Mouse (Mus musculus) gastrocnemius, postnatal 25 days (tissue): Measurements from ENCODE around the gene Banf2. TPM values are rescaled to one million over a fixed set of nuclear protein-coding genes. Genes with fewer than 3 reads are reported as not detected.

Experiments used
- DNase-seq: peaks from one replicate; pipeline ENCODE4 v3.0.0; 2022
- long read RNA-seq, 2 experiments: library from polyadenylated mRNA; stranded (forward); transcript quantifications; one replicate each; pipeline ENCODE4 v2.0.0; 2021
- total RNA-seq, 2 experiments: library from RNA; stranded (reverse); gene quantifications; 1 replicate in 1 of 2; 2 replicates in 1 of 2; pipeline ENCODE4 v1.2.3; 2021

The Banf2 gene
- not detected for total RNA-seq
- long read RNA-seq, experiment 1, result 0 reads
- long read RNA-seq, experiment 2, result 0 reads

DNA sequence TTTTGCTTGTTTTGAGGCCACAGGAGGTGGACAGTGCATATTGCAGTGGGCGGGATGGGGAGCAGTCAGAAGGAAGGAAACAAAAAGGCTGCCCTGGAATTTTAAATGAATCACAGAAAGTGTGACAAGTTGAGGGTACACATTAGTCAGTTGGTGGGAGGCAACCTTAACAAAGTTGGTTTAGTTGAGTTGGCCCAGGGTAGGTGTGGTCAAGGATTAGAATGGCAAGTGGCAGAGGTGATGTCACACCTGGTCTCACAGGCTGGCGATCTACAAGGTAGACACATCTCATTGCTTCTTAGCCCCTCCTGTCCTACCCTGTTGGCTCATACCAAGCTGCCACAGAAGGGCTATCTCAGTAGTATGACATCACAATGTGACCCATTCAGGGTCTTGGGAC lies at the start of gene Banf2:
Gene Banf2 (plus strand): TSS at position 396 of the 400 bp plus-strand sequence.
- DNase-seq, result no peak

DNA sequence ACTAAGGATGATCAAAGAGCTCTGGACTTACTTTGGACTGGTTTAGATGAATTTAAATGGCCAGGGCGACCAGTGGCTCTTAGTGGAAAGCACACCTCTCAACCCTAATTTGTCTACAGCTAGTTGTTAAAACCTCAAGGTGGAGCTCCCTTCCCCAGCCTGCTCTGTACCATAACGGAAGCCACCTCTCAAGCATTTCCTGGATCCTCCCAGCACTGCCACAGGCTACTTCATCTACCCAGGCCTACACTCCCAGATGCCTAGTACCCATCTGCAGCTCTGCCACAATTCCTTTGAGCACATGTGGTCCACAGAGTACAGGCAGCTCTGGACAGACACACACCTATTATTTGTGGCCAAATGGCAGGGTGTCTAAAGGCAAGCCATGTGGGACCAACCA lies 49.4 kb upstream of the Banf2 start:
- peak; percentile 4 for DNase-seq

DNA sequence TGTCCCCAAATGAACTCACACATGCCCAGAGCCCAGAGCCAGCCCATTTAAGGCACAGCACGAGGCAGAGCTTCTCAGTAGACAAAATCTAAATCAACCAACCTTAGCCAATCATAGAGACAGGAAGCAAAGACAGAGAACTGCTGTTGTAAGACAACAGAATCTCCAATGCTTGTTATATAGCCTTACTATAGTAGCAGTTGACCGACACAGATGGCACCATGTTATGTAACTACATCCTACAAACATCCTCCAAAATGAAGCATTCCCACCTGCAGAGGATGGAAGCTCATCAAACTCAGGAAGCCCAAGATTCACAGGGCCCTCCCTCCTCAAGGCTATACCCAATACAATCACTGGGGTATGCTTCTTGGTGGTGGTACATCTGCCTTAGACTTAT lies 45.4 kb upstream of the Banf2 start:
- DNase-seq, result no peak

DNA sequence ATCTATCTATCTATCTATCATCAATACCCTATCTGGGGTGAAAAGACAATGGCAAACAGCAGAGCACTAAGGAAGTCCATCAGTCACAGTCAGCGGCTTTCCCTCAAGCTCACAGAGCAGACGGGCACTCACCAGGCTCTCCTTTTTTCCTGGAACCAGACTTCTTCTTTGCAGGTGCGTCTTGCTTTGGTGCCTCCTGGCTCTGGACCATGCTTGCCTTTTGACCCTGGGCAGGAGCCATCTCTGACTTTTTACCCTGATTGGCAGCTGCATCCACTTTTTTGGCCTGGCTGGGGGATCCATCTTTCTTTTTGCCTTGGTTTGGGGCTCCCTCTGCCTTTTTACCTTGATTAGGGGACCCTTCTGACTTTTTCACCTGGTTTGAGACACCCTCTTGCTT lies 44.8 kb upstream of the Banf2 start:
- DNase-seq, result no peak

DNA sequence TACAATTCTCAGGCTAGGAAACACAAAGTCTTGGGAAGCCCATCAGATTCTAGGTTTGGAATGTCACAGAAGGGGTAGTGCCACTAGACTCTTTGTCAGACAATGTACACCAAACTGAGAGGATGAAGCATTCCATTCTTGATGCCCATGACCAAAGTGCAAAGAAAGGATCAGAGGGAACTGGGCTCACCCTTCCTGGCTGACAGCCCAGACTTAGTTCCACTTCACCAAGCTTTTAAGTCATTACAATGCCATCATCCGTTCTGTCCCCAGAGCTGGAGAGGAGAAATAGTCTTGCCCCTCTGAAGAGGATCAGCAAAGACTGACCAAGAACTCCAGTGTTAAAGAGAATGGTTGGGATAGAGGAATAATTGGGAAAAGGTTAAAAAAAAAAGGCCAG lies 41.9 kb upstream of the Banf2 start:
- DNase-seq, result no peak

DNA sequence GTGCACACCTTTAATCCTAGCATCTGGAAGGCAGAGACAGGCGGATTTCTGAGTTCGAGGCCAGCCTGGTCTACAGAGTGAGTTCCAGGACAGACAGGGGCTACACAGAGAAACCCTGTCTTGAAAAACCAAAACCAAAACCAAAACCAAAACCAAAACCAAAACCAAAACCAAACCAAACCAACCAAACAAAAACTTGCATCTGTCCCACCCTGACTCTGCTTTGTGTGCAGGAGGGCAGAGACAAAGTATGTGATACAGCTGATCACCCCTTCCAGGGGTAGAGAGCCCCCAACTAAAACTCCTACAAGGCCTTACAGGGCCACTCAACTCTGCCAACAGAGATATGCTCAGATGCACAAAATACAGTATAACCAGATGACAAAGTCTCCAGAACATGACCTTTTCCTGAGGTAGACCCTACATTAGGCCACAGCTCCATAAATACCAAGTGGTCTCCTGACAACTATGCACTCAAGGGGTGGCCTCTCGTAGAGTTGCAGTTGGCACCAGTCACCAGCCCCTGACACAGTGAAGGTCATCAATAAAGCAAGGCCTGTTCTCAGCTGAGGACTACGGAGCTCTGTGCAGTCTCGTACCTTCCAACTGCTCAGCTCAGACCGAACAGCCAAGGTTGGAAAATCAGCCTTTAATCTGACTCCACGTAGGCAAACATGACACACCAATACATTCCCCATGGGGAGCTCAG lies 40.7 kb upstream of the Banf2 start:
- DNase-seq, result no peak

DNA sequence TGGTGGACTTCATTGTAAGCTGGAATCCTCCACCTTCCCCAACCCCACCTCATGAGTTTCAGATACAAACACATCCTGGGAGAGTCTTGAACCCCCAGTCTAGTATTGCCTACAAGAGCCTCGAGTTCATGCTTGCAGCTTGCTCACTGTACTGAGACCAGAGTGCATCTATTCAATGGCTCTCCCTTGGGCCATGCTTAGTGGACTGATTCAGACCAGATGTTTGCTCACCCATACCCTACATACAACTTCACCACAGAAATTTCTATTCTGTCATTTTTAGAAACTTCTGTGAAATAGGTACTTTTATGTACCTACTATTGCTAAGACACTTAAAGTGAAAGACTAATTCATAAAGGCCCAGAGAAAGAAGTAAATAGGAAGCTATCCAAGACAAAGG lies 39.9 kb upstream of the Banf2 start:
- no peak for DNase-seq

DNA sequence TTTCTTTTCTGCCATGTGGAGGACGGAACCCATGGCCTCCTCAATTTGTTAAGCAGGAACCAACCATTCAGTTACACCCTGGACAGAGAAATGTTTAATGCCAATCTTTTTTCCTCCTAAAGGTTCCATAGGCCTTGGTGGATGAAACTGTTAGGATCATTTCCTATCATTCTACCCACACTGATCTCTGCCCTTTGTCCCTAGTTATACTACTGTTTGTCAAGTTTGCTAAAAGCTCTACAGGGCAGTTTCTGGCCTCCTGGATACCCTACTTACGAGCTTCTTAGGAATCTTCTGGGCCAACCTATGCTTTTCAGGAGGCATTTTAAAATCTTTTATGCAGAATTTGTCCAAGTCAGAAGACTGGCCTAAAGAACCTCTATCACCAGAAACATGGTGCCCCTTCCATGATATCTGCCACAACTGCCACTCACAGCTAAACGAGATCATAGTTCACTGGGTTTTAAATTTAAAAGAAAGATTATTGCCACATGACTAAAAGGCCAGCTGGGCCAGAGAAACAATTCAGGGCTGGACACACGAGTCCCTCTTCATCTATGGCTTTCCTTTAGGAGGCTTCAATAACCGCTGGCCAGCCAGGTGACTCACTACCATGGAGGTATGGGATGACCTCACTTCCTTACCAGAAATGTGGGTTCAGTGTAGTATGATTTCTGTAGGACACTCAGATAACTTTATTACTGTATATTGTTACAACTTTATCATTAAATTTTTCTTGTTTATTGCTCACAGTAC lies 30.5 kb upstream of the Banf2 start:
- no peak for DNase-seq

DNA sequence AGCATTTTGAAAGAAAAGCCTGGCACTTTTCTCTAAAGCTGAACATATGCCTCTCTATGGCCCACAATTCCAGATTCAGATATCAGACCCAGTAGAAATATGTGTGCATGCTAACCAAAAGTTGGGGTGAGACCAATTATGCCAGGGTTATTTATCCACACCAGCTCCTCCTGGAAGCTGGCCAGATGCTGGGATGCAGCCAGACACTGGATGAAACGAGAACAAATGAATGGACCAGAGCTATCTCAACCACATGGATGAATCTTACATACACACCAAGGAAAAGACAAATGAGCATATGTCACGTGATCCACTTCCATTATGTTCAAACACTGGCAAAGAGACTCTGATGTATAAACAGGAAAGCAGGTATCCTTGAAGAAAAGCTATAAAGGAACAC lies 29.3 kb upstream of the Banf2 start:
- no peak for DNase-seq

DNA sequence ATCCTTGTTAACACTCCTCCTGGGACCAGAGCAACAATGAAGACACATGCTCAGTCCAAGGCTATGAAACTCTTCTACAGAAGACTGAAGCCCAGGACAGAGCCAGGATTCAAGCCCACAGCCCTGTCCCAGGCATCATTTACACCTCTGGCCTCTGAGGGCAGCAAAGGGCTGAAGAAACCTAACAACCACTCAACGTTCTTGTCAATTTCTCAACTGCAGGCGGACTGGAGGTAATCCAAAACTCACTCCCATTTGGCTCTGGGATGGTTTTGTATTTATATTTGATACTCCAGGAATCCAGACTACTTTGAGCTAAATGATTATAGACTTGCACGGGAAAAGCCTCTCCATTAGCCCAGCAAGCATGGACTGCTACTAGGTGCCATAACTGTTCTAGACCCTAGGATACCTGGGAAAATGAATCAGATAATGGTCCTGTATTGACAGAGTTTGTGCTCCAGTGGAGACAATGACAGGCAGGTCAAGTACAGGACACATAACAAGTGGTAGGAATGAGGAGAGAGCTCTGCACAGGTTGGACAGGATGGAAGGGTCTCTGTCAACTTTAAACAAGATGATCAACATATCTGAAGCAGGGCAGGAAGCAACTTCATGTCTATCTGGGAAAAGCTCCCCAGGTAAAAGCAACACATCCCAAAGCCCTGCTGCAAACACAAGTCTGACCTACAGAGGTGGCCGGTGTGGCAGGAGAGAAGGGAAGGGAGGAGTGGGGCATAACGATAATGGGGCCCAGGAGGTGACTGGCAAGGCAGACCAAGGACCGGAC lies 27.5 kb upstream of the Banf2 start:
- no peak for DNase-seq

DNA sequence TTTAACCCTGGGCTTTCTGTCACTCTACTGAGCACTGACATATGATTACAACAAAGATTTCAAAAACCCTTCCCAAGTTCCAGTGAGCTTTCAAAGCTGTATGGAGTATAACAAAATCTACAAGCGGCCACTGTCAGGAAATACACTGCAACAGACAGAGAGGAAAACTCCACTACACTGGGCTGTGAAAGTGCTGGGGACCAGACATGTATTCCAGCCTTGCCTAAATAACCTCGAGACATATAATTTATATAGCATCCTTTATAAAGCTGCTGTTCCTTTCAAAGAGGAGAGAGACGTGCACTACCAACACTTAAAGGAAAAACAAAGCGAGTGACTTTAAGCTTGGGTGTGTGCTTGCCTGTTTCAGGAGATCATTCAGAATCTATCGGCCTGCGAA lies 26.2 kb upstream of the Banf2 start:
- no peak for DNase-seq

DNA sequence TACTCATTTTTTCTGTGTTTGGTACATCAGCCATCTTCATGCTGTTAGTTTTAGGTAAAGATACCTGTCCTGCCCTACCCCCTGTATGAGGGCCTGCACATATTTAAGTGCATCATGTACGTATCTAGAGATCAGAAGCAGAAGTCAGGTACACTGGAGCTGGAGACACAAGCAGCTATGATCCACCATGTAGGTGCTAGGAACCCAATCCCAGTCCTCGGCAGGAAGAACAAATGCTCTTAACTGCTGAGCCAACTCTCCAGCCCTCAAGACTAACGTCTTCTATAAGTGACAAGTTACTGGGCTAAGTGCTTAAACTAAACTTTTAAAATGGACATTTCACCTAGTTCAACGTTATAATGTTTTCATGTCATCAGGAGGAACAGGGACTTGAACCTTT lies 25.6 kb upstream of the Banf2 start:
- DNase-seq, result no peak

DNA sequence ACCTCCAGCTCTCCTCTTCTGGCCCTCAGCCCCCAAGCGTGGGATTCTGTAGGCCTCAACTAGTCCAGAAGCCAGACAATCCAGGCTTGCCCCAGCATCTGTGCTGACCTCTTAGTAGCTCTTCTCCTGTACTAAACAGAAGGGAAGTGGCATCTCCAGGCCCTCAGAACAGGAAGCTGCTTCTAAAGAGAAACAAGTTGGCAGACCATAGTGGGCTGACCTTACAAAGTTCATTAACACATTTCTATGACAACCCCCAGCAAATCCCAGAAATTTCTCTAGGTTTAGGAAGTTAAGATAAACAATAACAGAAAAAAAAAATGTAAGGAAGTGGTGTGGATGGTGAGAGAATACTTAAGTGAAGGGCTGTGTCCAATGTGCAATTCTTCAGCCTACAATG lies 23.8 kb upstream of the Banf2 start:
- no peak for DNase-seq

DNA sequence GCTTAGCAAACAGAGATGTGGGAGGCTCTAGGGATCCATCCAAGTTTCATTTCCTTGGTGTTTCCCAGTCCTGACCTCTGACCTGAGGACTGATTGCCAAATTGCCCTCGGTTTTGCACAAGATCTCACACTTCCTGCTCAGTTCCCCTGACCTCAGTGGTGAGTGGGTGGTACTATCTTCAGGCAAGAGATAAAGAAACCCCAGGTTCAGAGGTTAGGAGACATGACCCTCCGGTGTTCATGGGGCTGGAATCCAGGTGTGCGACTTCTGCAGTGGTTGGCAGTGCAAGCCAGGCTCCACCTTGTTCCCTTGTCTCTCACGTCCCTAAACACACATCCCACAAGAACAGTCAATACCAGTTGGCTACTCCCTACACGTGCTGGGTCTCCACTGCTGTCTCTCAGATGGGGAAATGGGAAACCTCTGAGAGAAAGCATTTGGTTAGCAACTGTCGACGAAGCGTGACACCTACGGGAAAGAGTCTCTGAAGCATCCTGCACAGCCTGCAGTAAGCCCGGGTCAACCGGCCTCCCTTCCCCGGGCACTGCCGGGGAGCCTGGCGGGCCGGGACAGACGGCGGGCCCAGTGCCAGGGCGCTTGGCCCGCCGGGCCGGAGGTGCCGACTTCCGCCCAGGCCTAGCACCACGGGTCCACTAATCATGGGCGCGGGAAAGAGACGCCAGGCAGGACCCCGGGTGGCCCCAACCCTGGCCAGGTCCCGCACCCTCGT lies 23.1 kb upstream of the Banf2 start:
- DNase-seq, result peak; percentile 51

DNA sequence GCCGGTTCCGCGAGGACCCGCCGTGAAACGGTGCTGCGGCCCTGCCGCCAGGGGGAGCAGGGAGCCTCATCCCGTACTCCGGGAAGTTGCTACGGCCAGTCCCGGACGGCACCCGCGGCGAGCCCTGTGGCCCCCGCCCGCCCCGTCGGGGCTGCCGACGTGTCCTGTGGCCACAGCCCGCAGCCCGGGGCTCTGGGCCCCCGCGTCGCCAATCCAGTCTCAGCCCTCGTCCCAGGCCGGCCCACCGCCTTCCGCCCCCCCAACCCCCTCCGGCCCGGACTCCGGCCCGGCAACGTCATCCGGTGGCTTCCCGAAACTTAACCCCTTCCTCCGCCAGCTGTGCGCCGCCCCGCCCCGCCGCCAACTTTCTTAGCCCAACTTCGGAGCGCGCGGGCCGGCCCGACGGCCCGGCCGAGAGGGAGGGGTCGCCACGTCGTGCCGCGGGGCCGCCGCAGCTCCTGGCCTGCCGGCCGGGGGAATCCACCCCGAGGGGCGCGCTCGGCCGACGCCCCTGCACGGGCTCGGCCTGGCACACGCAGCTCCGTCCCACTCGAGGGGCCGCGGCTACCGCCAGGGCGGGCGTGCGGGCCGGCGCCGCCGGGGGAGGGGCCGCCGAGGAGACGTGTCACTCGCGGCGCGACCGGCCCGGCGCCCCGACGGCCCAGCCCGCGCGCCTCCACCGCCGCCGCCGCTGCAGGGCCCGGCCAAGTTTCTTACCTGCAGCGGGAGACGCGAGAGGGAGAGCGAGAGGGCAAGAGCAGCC lies 22.4 kb upstream of the Banf2 start:
- DNase-seq, result peak; percentile 84

DNA sequence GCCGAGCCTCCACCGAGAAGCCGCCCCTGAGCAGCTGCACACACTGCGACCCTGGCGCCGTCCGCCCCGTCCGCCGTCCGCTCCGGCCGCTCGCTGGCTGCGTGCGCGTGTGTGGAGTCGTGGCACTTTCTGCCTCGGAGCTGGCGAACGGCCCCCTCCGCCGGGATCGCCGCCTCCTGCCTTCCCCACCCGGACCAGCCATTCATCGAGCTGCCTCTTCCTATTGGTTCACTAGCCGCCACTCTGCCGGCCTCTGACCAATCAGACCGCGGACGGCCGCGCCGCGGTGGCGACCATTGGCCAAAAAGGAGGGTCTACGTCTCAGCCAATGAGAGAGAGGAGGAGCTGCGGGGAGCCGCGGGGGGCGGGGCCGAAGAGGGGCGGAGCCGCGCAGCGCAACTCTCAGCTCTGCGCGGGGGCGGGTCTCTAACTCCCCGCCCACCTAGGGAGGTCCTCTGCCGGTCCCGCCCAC lies 21.7 kb upstream of the Banf2 start, which contains the start of gene Rrbp1:
Gene Rrbp1 (minus strand): TSS at position 184 of the 472 bp plus-strand sequence.
- DNase-seq, result peak; percentile 100

DNA sequence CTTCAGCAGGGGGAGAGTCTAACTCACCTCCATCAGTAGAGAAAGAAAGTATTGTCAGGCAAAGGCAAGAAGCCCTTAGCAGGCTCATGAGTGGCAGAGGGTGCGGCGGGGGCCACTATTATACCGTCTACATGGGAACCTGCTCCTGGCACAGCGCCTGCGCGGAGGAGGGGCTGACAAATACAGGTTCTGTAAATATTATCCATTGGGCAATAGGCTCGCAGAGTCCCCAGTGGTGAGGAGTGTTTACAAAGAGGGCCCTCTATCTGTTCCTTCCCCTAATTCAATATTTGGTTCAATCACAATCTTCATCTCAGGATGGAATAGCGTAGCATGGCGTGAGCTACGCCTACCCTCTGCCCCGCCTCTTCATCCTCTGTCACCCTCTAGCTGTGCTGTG lies 18.8 kb upstream of the Banf2 start:
- DNase-seq, result no peak

DNA sequence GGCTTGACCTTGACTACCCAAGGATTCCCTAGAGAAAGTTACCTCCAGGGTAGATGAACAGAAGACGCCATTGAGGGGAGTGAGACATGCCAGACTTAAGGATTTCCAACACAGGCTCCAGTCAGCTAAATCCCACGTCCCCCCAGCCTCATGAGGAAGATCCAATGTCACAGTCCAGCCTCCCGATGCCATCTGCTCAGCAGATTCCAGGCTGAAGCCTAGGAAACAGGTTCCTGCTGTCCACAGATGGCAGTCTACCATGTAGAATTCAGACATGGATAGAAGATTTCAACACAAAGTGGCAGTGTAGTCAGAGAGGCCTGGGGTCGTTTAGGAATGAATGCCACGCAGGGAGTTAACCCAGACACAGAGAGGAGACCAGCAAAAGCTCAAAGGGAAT lies 18.4 kb upstream of the Banf2 start:
- DNase-seq, result no peak

DNA sequence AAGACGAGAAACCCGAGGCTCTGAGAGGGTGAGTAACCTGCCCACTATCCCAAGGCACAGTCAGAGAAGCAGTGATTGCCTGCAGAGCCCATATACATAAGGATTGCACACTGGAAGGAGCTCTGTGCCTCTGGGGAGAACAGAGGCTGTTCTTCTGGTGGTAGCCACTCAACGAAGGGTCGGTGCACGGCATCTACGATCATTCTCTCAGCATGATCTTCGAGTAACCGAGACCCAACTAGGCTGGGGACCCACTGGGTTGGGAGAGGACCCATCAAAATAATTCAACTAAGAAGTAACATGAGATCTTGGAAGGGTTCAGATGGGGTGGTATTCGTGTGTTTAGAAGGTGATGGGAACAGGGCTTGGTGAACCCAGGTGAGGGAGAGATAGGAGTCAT lies 17.0 kb upstream of the Banf2 start:
- DNase-seq, result no peak

DNA sequence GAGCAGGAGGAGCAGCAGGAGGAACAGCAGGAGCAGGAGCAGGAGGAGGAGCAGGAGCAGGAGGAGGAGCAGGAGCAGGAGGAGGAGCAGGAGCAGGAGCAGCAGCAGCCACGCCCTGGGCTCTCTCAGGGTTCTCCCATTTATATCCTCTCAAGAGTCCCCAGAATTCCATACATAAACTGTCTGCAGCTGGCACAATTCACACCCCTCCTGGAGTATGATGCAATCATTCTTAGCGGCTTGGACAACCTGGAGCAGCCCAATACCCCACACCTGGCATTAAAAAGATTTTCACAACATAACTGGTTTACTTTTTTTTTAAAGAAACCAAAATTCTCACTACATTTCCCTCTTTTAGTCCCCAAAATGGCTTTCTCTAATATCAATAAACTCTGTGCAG lies 12.9 kb upstream of the Banf2 start:
- no peak for DNase-seq

DNA sequence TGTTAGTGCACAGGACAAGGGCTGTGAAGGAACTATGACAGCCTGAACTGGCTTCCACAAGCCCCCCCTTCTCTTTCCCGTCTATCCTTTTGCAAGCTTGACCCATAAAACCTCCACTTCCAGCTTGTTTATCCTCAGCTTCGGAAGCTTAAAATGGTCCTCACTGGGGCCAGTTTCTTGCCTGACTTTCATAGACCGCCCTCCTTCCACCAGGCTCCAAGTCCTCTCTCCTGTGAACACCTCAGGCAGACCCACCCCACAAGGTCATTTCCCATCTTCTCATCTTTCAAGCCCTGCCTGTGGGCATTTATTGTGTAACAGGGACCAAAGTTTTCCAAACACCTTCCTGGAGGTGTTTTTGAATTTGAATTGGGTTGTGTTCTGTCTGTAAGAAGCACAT lies 10.4 kb upstream of the Banf2 start:
- DNase-seq, result no peak
